Mouse (Mus musculus) limb, embryonic 12.5 days (tissue): ENCODE results near the gene Tmem50a. TPM values are rescaled to one million over a fixed set of nuclear protein-coding genes. Genes with fewer than 3 reads are reported as not detected.
"Not testable (repeated sequence)": the region's sequence is repeated elsewhere in the genome, so short reads cannot be mapped to it uniquely, and the experiment has no call there.

Experiments used
- ATAC-seq: fragments of 200-750 bp; cut with Nextera tagmentation; 2 replicates; pipeline ENCODE4 v1.8.0; 2017; ENCODE audit warnings: low read depth, moderate TSS enrichment; ENCODE audit not compliant: insufficient number of reproducible peaks, insufficient read depth, low FRiP score, low TSS enrichment
- H3K27ac ChIP-seq: fragments of 300-500 bp; sonication (generic); 2 replicates; pipeline ENCODE4 v1.5.1; 2016; ENCODE audit warnings: mild to moderate bottlenecking, moderate library complexity
- H3K27me3 ChIP-seq: fragments of 300-500 bp; sonication (generic); 2 replicates; pipeline ENCODE4 v1.6.1; 2016; ENCODE audit warnings: mild to moderate bottlenecking, moderate library complexity
- H3K36me3 ChIP-seq: fragments of 300-500 bp; sonication (generic); 2 replicates; pipeline ENCODE4 v1.6.1; 2016; ENCODE audit warnings: mild to moderate bottlenecking, moderate library complexity
- H3K4me1 ChIP-seq: fragments of 300-500 bp; sonication (generic); replicated peaks from 2 replicates; pipeline ENCODE4 v1.6.1; 2016
- H3K4me2 ChIP-seq: fragments of 300-500 bp; sonication (generic); 2 replicates; pipeline ENCODE4 v1.6.1; 2016; ENCODE audit warnings: mild to moderate bottlenecking, moderate library complexity
- H3K4me3 ChIP-seq: fragments of 300-500 bp; sonication (generic); replicated peaks from 2 replicates; pipeline ENCODE4 v1.5.1; 2016; ENCODE audit warnings: mild to moderate bottlenecking
- H3K9ac ChIP-seq: fragments of 300-500 bp; sonication (generic); replicated peaks from 2 replicates; pipeline ENCODE4 v1.6.1; 2016; ENCODE audit warnings: mild to moderate bottlenecking, moderate library complexity
- H3K9me3 ChIP-seq: fragments of 300-500 bp; sonication (generic); 2 replicates; pipeline ENCODE4 v1.6.1; 2016; ENCODE audit warnings: mild to moderate bottlenecking, moderate library complexity
- WGBS: fragments of 180-500 bp; shearing (Covaris S2); methylation state at CpG from one replicate; pipeline ENCODE4 v1.1.7; 2016; 5-methylcytosine and 5-hydroxymethylcytosine counted together
- polyA plus RNA-seq: library from polyadenylated mRNA; unstranded; fragments of >200 nt; fragmentation: Nextera tagmentation; extraction: Ambion mirVana; gene quantifications from 2 replicates; pipeline ENCODE4 v1.2.1, GENCODE M21; 2016

Tmem50a gene
- polyA plus RNA-seq, 1 experiment from 2014 or later: 159 TPM

- Histone ChIP-seq H3K4me3 (peak overlapping the region; percentile 100), H3K27me3 (no peaks in the 10 kb centered on the region), H3K4me1 (peaks cover 19% of the 10 kb centered on the region), H3K9me3 (no peaks in the 10 kb centered on the region), H3K36me3 (peaks cover 23% of the 10 kb centered on the region), H3K27ac (peak overlapping the region; percentile 92), H3K4me2 (peak overlapping the region; percentile 81), H3K9ac (peak overlapping the region; percentile 97)
- 56% methylated on average over 10 of the region's 10 CpGs for whole genome bisulfite sequencing
- ATAC-seq: no peak
These were observed 7.5 kb upstream of the Tmem50a start for GRCm38 (mm10) chr4:134922111-134922924.

- H3K36me3 ChIP-seq: peaks cover 17% of the 10 kb centered on the region
- no peak for ATAC-seq
- 89% methylated on average over 4 of the region's 4 CpGs for WGBS
- H3K9ac ChIP-seq: no peak overlapping the region
- no peak overlapping the region for H3K4me2 ChIP-seq
- no peaks in the 10 kb centered on the region for H3K9me3 ChIP-seq
- no peak overlapping the region for H3K27ac ChIP-seq
- H3K4me3 ChIP-seq: no peak overlapping the region
- H3K4me1 ChIP-seq: peaks cover 19% of the 10 kb centered on the region
- no peaks in the 10 kb centered on the region for H3K27me3 ChIP-seq
These were observed 6.9 kb upstream of the Tmem50a start for GRCm38 (mm10) chr4:134921703-134922102.

- no peaks in the 10 kb centered on the region for H3K9me3 ChIP-seq
- H3K27me3 ChIP-seq: no peaks in the 10 kb centered on the region
- WGBS: 94% methylated on average over 6 of the region's 6 CpGs
- no peak overlapping the region for H3K4me2 ChIP-seq
- peaks cover 12% of the 10 kb centered on the region for H3K4me1 ChIP-seq
- H3K4me3 ChIP-seq: no peak overlapping the region
- peaks cover 6% of the 10 kb centered on the region for H3K36me3 ChIP-seq
- ATAC-seq: no peak
- H3K9ac ChIP-seq: no peak overlapping the region
- H3K27ac ChIP-seq: no peak overlapping the region
These were observed 5.8 kb upstream of the Tmem50a start for GRCm38 (mm10) chr4:134920631-134921030.

- H3K9ac ChIP-seq: no peak overlapping the region
- H3K36me3 ChIP-seq: no peaks in the 10 kb centered on the region
- no peaks in the 10 kb centered on the region for H3K9me3 ChIP-seq
- WGBS: 42% methylated on average over 12 of the region's 12 CpGs
- H3K4me1 ChIP-seq: peaks cover 10% of the 10 kb centered on the region; the same call in 1 of the 2 replicates
- no peak overlapping the region for H3K4me3 ChIP-seq
- no peak overlapping the region for H3K4me2 ChIP-seq
- no peaks in the 10 kb centered on the region for H3K27me3 ChIP-seq
- no peak for ATAC-seq
- H3K27ac ChIP-seq: no peak overlapping the region
These were observed 5.1 kb upstream of the Tmem50a start for GRCm38 (mm10) chr4:134919733-134920540.

- Histone ChIP-seq H3K27ac (no peak overlapping the region), H3K27me3 (no peaks in the 10 kb centered on the region), H3K9ac (no peak overlapping the region), H3K36me3 (no peaks in the 10 kb centered on the region), H3K4me3 (no peak overlapping the region), H3K4me2 (no peak overlapping the region), H3K9me3 (no peaks in the 10 kb centered on the region), H3K4me1 (peaks cover 19% of the 10 kb centered on the region)
- 68% methylated on average over 7 of the region's 7 CpGs for WGBS
- no peak for ATAC-seq
These were observed 3.6 kb upstream of the Tmem50a start for GRCm38 (mm10) chr4:134918381-134918780.

- H3K9ac ChIP-seq: no peak overlapping the region
- H3K4me2 ChIP-seq: no peak overlapping the region
- H3K36me3 ChIP-seq: peaks cover 6% of the 10 kb centered on the region; the same call in 1 of the 2 replicates
- WGBS: 72% methylated on average over 3 of the region's 3 CpGs
- H3K27ac ChIP-seq: no peak overlapping the region
- H3K4me3 ChIP-seq: no peak overlapping the region
- H3K4me1 ChIP-seq: peaks cover 19% of the 10 kb centered on the region
- ATAC-seq: no peak
- no peaks in the 10 kb centered on the region for H3K27me3 ChIP-seq
- H3K9me3 ChIP-seq: no peaks in the 10 kb centered on the region
These were observed 2.4 kb upstream of the Tmem50a start for GRCm38 (mm10) chr4:134917194-134917593.

GRCm38 (mm10) chr4:134915223-134916050, 613 bp upstream of the Tmem50a start:
- Histone ChIP-seq H3K27me3 (no peaks in the 10 kb centered on the region), H3K4me2 (peak overlapping the region; percentile 72), H3K9ac (peak overlapping the region; percentile 94; the same call in 1 of the 2 replicates), H3K27ac (peak overlapping the region; percentile 95; the same call in 1 of the 2 replicates), H3K9me3 (peaks cover 4% of the 10 kb centered on the region; the same call in 1 of the 2 replicates), H3K4me3 (peak overlapping the region; percentile 92), H3K36me3 (peaks cover 18% of the 10 kb centered on the region), H3K4me1 (peaks cover 19% of the 10 kb centered on the region)
- ATAC-seq: 0 out of 2 replicates have a peak, but pooled peaks have one; percentile 57
- WGBS: 62% methylated on average over 14 of the region's 14 CpGs

DNA sequence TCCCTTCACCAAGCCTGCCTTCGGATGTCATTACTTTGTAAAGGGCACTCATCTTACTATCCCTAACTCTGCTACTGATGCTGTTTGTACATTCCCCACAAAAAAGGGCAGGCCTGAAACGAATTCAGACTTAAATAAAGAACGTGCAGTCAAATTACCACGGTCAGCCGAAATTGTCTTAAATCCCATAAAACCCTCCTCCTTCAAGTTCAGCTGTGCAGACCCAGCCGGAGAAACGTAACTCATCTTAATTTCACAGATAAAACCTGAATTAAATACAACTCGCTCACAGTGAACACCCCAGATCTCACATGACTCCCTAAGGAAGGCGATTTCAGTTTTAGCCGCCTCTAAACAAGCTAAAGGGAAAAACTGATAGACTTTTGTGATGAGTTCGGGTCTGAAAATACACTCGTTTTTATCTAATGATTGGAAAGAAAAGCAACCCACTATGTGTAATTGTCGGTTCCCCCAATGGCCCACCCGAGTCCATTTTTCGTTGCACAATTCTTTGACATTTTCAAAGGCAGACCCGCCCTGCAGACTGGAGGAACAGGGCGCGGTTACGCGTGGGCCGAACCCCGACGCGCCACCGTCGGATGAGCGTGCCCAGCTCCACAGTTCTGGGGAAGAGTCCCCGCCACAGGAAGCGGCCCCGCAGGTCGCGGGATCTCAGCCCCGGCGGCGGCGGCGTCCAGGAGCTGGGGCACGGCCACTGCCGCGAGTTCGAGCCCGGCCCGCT, 531 bp downstream of the Tmem50a start:
- Histone ChIP-seq H3K4me2 (peak overlapping the region; percentile 72), H3K27me3 (no peaks in the 10 kb centered on the region), H3K4me3 (peak overlapping the region; percentile 92), H3K4me1 (peaks cover 19% of the 10 kb centered on the region), H3K9ac (peak overlapping the region; percentile 94), H3K27ac (peak overlapping the region; percentile 95), H3K9me3 (peaks cover 4% of the 10 kb centered on the region; the same call in 1 of the 2 replicates), H3K36me3 (peaks cover 24% of the 10 kb centered on the region)
- ATAC-seq: peak; percentile 38; the same call in 1 of the 2 replicates
- WGBS: under 1% methylated on average over 43 of the region's 43 CpGs

- no peak for ATAC-seq
- H3K4me2 ChIP-seq: peak overlapping the region; percentile 72
These were observed 1.4 kb downstream of the Tmem50a start for GRCm38 (mm10) chr4:134913413-134913812.

DNA sequence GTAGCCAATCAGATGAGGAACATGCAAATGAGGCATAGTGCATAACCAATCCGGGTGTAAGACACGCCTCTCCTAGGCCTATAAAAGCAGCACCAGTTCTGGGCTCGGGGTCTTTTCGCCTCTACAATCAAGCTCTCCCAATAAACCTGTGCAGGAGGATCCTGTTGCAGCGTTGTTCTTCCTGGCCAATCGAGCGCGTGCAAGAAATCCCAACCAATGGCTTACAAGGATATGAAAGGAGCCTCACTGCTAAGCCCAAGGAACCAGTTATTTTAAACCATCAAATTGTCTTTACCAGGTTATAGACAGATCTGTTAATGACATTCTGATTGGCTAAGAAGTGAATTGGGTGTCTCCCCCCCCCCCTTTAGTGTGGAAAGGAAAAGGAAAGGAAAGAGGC, 3.4 kb downstream of the Tmem50a start:
- H3K27me3 ChIP-seq, ATAC-seq, H3K4me2 ChIP-seq, H3K27ac ChIP-seq, H3K9ac ChIP-seq, H3K9me3 ChIP-seq, H3K4me3 ChIP-seq: not testable (repeated sequence)
- peaks cover 19% of the 10 kb centered on the region for H3K4me1 ChIP-seq
- WGBS: 84% methylated on average over 7 of the region's 8 CpGs
- peaks cover 53% of the 10 kb centered on the region for H3K36me3 ChIP-seq

More at GRCm38 (mm10) chr4:134913413-134913812, 1.4 kb downstream of the Tmem50a start:
- WGBS: 32% methylated on average over 3 of the region's 3 CpGs
- H3K27ac ChIP-seq: no peak overlapping the region
- H3K4me1 ChIP-seq: peaks cover 19% of the 10 kb centered on the region
- peaks cover 4% of the 10 kb centered on the region; the same call in 1 of the 2 replicates for H3K9me3 ChIP-seq
- H3K4me3 ChIP-seq: peak overlapping the region; percentile 92; the same call in 1 of the 2 replicates
- no peak overlapping the region for H3K9ac ChIP-seq
- H3K36me3 ChIP-seq: peaks cover 33% of the 10 kb centered on the region
- no peaks in the 10 kb centered on the region for H3K27me3 ChIP-seq
